Mouse (Mus musculus): ENCODE results near the gene Tnfsf15. TPM values are rescaled to one million over a fixed set of nuclear protein-coding genes. Genes with fewer than 3 reads are reported as not detected.

Gene Tnfsf15
- total RNA-seq, 4 experiments from 2014 or later = not detected

GRCm38 (mm10) chr4:63742763-63743371 lies 2.0 kb downstream of the Tnfsf15 start:
- no peak for DNase-seq (ENCODE audit: low spot score in 2 of 2)

GRCm38 (mm10) chr4:63742101-63742500 lies 2.8 kb downstream of the Tnfsf15 start:
- DNase-seq (ENCODE audit: low spot score in 2 of 2) = no peak

GRCm38 (mm10) chr4:63740761-63741160 lies 4.2 kb downstream of the Tnfsf15 start:
- DNase-seq (ENCODE audit: low spot score in 2 of 2) = no peak

GRCm38 (mm10) chr4:63740001-63740400 lies 4.9 kb downstream of the Tnfsf15 start:
- no peak for DNase-seq (ENCODE audit: low spot score in 2 of 2)

- DNase-seq (ENCODE audit: low spot score in 2 of 2) = peak; percentile 7 to 10
Observed at GRCm38 (mm10) chr4:63739524-63739923, 5.4 kb downstream of the Tnfsf15 start.

- no peak for DNase-seq (ENCODE audit: low spot score in 2 of 2)
Observed at GRCm38 (mm10) chr4:63738364-63738997, 6.4 kb downstream of the Tnfsf15 start.

GRCm38 (mm10) chr4:63731299-63731698 lies 13.6 kb downstream of the Tnfsf15 start:
- DNase-seq (ENCODE audit: low spot score in 2 of 2) = no peak

- DNase-seq (ENCODE audit: low spot score in 2 of 2) = no peak
Observed at GRCm38 (mm10) chr4:63726727-63727126, 18.2 kb downstream of the Tnfsf15 start.

GRCm38 (mm10) chr4:63725981-63726380 lies 18.9 kb downstream of the Tnfsf15 start:
- no peak for DNase-seq (ENCODE audit: low spot score in 2 of 2)

- no peak for DNase-seq (ENCODE audit: low spot score in 2 of 2)
Observed at GRCm38 (mm10) chr4:63717922-63718643, 26.8 kb downstream of the Tnfsf15 start.

GRCm38 (mm10) chr4:63711886-63712285 lies 33.0 kb downstream of the Tnfsf15 start:
- DNase-seq (ENCODE audit: low spot score in 2 of 2) = no peak

GRCm38 (mm10) chr4:63710431-63711220 lies 34.3 kb downstream of the Tnfsf15 start:
- no peak for DNase-seq (ENCODE audit: low spot score in 2 of 2)

GRCm38 (mm10) chr4:63706279-63706971 lies 38.5 kb downstream of the Tnfsf15 start:
- DNase-seq (ENCODE audit: low spot score in 2 of 2) = no peak

GRCm38 (mm10) chr4:63704232-63704631 lies 40.7 kb downstream of the Tnfsf15 start:
- no peak for DNase-seq (ENCODE audit: low spot score in 2 of 2)

- no peak for DNase-seq (ENCODE audit: low spot score in 2 of 2)
Observed at GRCm38 (mm10) chr4:63703686-63704085, 41.2 kb downstream of the Tnfsf15 start.

- no peak for DNase-seq (ENCODE audit: low spot score in 2 of 2)
Observed at GRCm38 (mm10) chr4:63702006-63702704, 42.8 kb downstream of the Tnfsf15 start.

- DNase-seq (ENCODE audit: low spot score in 2 of 2) = no peak
Observed at GRCm38 (mm10) chr4:63699749-63700148, 45.2 kb downstream of the Tnfsf15 start.

- DNase-seq (ENCODE audit: low spot score in 2 of 2) = no peak
Observed at GRCm38 (mm10) chr4:63696921-63697320, 48.0 kb downstream of the Tnfsf15 start.

GRCm38 (mm10) chr4:63692351-63692750 lies 52.6 kb downstream of the Tnfsf15 start:
- DNase-seq (ENCODE audit: low spot score in 2 of 2) = no peak

- DNase-seq (ENCODE audit: low spot score in 2 of 2) = no peak
Observed at GRCm38 (mm10) chr4:63687429-63687828, 57.5 kb downstream of the Tnfsf15 start.
